Mouse (Mus musculus): Measurements from ENCODE around the gene Clasp1. TPM values are rescaled to one million over a fixed set of nuclear protein-coding genes. Genes with fewer than 3 reads are reported as not detected.

Gene Clasp1
- polyA plus RNA-seq, 1 experiment from 2014 or later, result 84.0 TPM

DNA sequence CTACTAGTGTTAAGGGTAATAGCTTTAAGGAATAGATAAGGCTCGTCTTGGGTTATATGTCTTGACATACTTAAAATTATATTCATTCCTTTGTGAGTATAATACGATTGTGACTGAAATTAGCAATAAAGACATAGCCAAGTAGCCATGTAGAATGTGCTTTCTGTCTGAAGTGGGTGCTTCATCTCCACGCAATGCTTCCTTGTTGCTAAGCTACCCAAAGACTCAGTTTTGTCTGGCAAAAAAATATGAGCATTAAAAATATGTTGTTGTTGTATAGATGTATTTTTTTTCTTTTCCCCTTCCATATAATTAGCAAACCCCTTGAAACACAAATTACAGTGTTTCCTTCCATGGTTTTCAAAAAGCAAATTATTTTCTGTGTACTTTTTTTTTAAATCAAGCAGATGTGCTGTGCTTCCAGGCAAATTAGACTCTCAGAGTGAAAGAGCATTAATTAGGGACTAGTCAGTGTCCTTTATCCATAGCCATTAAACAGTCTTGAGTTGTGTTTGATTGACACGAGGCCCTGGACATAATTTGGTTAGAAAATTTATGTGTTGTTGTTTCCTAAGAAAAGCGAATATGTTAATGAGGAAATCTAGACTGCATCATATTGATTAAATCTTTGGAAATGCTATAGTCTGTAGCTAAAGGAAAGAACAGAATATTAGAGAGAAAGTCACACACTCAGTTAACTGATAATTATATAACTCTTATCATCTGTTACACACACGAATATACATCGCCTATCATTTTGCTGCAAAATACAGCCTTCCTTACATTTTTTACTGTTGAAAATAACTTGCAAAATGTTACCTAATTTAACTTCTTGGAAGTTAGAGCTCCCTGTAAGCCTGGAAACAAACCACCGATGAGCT is 91.9 kb downstream of the Clasp1 start:
- Histone ChIP-seq H3K36me3 (ENCODE audit: control insufficient read depth, insufficient read depth, low read length) (no peaks in the 10 kb centered on the region), H3K9ac (ENCODE audit: low read depth, low read length) (no peak overlapping the region), H3K9me3 (ENCODE audit: control insufficient read depth, low read length) (no peaks in the 10 kb centered on the region), H3K4me3 (ENCODE audit: low read length) (no peak overlapping the region), H3K4me2 (ENCODE audit: low read length) (no peak overlapping the region), H3K27me3 (replicated peaks; ENCODE audit: control insufficient read depth, insufficient read depth, low read length) (no peaks in the 10 kb centered on the region), H3K27ac (ENCODE audit: low read depth, low read length) (no peak overlapping the region), H3K4me1 (ENCODE audit: control insufficient read depth, insufficient read depth, low read depth, low read length) (peaks cover 4% of the 10 kb centered on the region; the same call in 1 of the 2 replicates)
- no peak for ATAC-seq
- 69% methylated on average over 8 of the region's 8 CpGs for WGBS

GRCm38 (mm10) chr1:118481365-118481702 is 92.5 kb downstream of the Clasp1 start:
- Histone ChIP-seq H3K4me1 (ENCODE audit: control insufficient read depth, insufficient read depth, low read depth, low read length) (peaks cover 4% of the 10 kb centered on the region; the same call in 1 of the 2 replicates), H3K36me3 (ENCODE audit: control insufficient read depth, insufficient read depth, low read length) (no peaks in the 10 kb centered on the region), H3K9ac (ENCODE audit: low read depth, low read length) (no peak overlapping the region), H3K4me3 (ENCODE audit: low read length) (no peak overlapping the region), H3K4me2 (ENCODE audit: low read length) (no peak overlapping the region), H3K9me3 (ENCODE audit: control insufficient read depth, low read length) (no peaks in the 10 kb centered on the region), H3K27ac (ENCODE audit: low read depth, low read length) (no peak overlapping the region), H3K27me3 (replicated peaks; ENCODE audit: control insufficient read depth, insufficient read depth, low read length) (no peaks in the 10 kb centered on the region)
- 52% methylated on average over 4 of the region's 4 CpGs for WGBS
- ATAC-seq, result no peak

DNA sequence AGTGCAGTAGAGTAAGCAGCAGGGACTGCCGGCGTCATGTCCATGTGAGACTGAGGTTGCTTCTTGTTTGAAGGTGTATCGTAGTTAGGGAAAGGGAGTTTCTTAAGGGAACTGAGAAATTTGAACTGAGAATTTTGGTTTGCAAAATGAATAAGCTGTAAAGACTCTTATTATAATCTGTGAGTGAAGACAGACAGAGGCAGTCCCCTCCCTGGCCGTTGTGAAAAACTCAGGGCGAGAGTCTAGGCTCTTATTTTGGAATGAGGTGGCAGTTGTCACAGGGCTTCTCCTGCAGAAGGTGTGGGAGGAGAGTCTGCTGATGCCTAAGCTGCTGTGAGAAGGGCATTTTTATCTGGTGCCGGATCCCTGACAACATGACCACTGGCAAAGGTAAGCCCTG is 92.8 kb downstream of the Clasp1 start:
- Histone ChIP-seq H3K36me3 (ENCODE audit: control insufficient read depth, insufficient read depth, low read length) (no peaks in the 10 kb centered on the region), H3K4me2 (ENCODE audit: low read length) (no peak overlapping the region), H3K9me3 (ENCODE audit: control insufficient read depth, low read length) (no peaks in the 10 kb centered on the region), H3K4me1 (ENCODE audit: control insufficient read depth, insufficient read depth, low read depth, low read length) (peaks cover 4% of the 10 kb centered on the region; the same call in 1 of the 2 replicates), H3K27me3 (replicated peaks; ENCODE audit: control insufficient read depth, insufficient read depth, low read length) (no peaks in the 10 kb centered on the region), H3K4me3 (ENCODE audit: low read length) (no peak overlapping the region), H3K9ac (ENCODE audit: low read depth, low read length) (no peak overlapping the region), H3K27ac (ENCODE audit: low read depth, low read length) (peak overlapping the region; percentile 12; the same call in 1 of the 2 replicates)
- 85% methylated on average over 6 of the region's 6 CpGs for WGBS
- no peak for ATAC-seq

- H3K27ac ChIP-seq (ENCODE audit: low read depth, low read length), result no peak overlapping the region; the same call in 1 of the 2 replicates
- H3K9me3 ChIP-seq (ENCODE audit: control insufficient read depth, low read length), result no peaks in the 10 kb centered on the region
- no peak overlapping the region for H3K4me2 ChIP-seq (ENCODE audit: low read length)
- H3K36me3 ChIP-seq (ENCODE audit: control insufficient read depth, insufficient read depth, low read length), result no peaks in the 10 kb centered on the region
- no peak overlapping the region for H3K4me3 ChIP-seq (ENCODE audit: low read length)
- 88% methylated on average over 8 of the region's 8 CpGs for WGBS
- no peak for ATAC-seq
- H3K9ac ChIP-seq (ENCODE audit: low read depth, low read length), result no peak overlapping the region
- peaks cover 4% of the 10 kb centered on the region; the same call in 1 of the 2 replicates for H3K4me1 ChIP-seq (ENCODE audit: control insufficient read depth, insufficient read depth, low read depth, low read length)
- H3K27me3 ChIP-seq (replicated peaks; ENCODE audit: control insufficient read depth, insufficient read depth, low read length), result no peaks in the 10 kb centered on the region
Observed at GRCm38 (mm10) chr1:118482285-118483019, 93.6 kb downstream of the Clasp1 start.

GRCm38 (mm10) chr1:118483504-118484096 is 94.7 kb downstream of the Clasp1 start:
- Histone ChIP-seq H3K27me3 (replicated peaks; ENCODE audit: control insufficient read depth, insufficient read depth, low read length) (no peaks in the 10 kb centered on the region), H3K4me1 (ENCODE audit: control insufficient read depth, insufficient read depth, low read depth, low read length) (peaks cover 4% of the 10 kb centered on the region; the same call in 1 of the 2 replicates), H3K36me3 (ENCODE audit: control insufficient read depth, insufficient read depth, low read length) (no peaks in the 10 kb centered on the region), H3K4me3 (ENCODE audit: low read length) (no peak overlapping the region), H3K9me3 (ENCODE audit: control insufficient read depth, low read length) (no peaks in the 10 kb centered on the region), H3K27ac (ENCODE audit: low read depth, low read length) (no peak overlapping the region), H3K4me2 (ENCODE audit: low read length) (no peak overlapping the region), H3K9ac (ENCODE audit: low read depth, low read length) (no peak overlapping the region)
- 83% methylated on average over 6 of the region's 6 CpGs for WGBS
- no peak for ATAC-seq

- WGBS, result 72% methylated on average over 3 of the region's 3 CpGs
- no peak overlapping the region for H3K9ac ChIP-seq (ENCODE audit: low read depth, low read length)
- no peaks in the 10 kb centered on the region for H3K27me3 ChIP-seq (replicated peaks; ENCODE audit: control insufficient read depth, insufficient read depth, low read length)
- peaks cover 4% of the 10 kb centered on the region; the same call in 1 of the 2 replicates for H3K4me1 ChIP-seq (ENCODE audit: control insufficient read depth, insufficient read depth, low read depth, low read length)
- no peak for ATAC-seq
- no peaks in the 10 kb centered on the region for H3K36me3 ChIP-seq (ENCODE audit: control insufficient read depth, insufficient read depth, low read length)
- H3K4me2 ChIP-seq (ENCODE audit: low read length), result no peak overlapping the region
- no peaks in the 10 kb centered on the region for H3K9me3 ChIP-seq (ENCODE audit: control insufficient read depth, low read length)
- H3K4me3 ChIP-seq (ENCODE audit: low read length), result no peak overlapping the region
- H3K27ac ChIP-seq (ENCODE audit: low read depth, low read length), result no peak overlapping the region
Observed at GRCm38 (mm10) chr1:118485572-118485971, 96.7 kb downstream of the Clasp1 start.

GRCm38 (mm10) chr1:118486021-118486420 is 97.2 kb downstream of the Clasp1 start:
- no peak overlapping the region for H3K4me2 ChIP-seq (ENCODE audit: low read length)
- H3K36me3 ChIP-seq (ENCODE audit: control insufficient read depth, insufficient read depth, low read length), result no peaks in the 10 kb centered on the region
- H3K9me3 ChIP-seq (ENCODE audit: control insufficient read depth, low read length), result no peaks in the 10 kb centered on the region
- H3K4me3 ChIP-seq (ENCODE audit: low read length), result no peak overlapping the region
- no peaks in the 10 kb centered on the region for H3K27me3 ChIP-seq (replicated peaks; ENCODE audit: control insufficient read depth, insufficient read depth, low read length)
- H3K4me1 ChIP-seq (ENCODE audit: control insufficient read depth, insufficient read depth, low read depth, low read length), result peaks cover 4% of the 10 kb centered on the region; the same call in 1 of the 2 replicates
- no peak overlapping the region for H3K9ac ChIP-seq (ENCODE audit: low read depth, low read length)
- ATAC-seq, result no peak
- no peak overlapping the region for H3K27ac ChIP-seq (ENCODE audit: low read depth, low read length)

DNA sequence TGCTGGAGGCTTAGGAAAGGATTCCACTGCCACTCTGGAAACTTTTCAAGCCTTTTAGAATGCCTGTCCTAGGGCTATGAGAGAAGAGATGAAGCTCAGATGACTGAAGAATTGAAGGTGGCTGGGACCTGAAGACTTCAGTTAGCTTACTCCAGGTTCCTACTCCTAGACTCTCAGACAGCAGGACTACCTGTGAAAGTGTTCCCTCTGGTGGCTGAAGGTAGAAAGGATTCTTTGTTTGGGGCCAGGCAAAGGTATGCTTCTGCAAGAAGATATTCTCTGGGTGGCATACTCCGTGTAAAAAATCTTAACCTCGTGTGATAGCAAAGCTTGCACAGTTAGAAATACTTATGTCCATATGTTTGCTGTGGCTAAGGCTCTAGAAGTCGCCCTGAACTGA is 104.0 kb downstream of the Clasp1 start:
- Histone ChIP-seq H3K9me3 (ENCODE audit: control insufficient read depth, low read length) (no peaks in the 10 kb centered on the region), H3K4me1 (ENCODE audit: control insufficient read depth, insufficient read depth, low read depth, low read length) (no peaks in the 10 kb centered on the region), H3K4me2 (ENCODE audit: low read length) (no peak overlapping the region), H3K4me3 (ENCODE audit: low read length) (no peak overlapping the region), H3K27ac (ENCODE audit: low read depth, low read length) (no peak overlapping the region), H3K27me3 (replicated peaks; ENCODE audit: control insufficient read depth, insufficient read depth, low read length) (no peaks in the 10 kb centered on the region), H3K9ac (ENCODE audit: low read depth, low read length) (no peak overlapping the region), H3K36me3 (ENCODE audit: control insufficient read depth, insufficient read depth, low read length) (peaks cover 3% of the 10 kb centered on the region)
- WGBS, result 85% methylated on average over 3 of the region's 3 CpGs
- no peak for ATAC-seq

GRCm38 (mm10) chr1:118494551-118494950 is 105.7 kb downstream of the Clasp1 start:
- H3K27ac ChIP-seq (ENCODE audit: low read depth, low read length), result no peak overlapping the region
- H3K9me3 ChIP-seq (ENCODE audit: control insufficient read depth, low read length), result no peaks in the 10 kb centered on the region
- H3K4me2 ChIP-seq (ENCODE audit: low read length), result no peak overlapping the region
- no peak overlapping the region for H3K4me3 ChIP-seq (ENCODE audit: low read length)
- H3K27me3 ChIP-seq (replicated peaks; ENCODE audit: control insufficient read depth, insufficient read depth, low read length), result no peaks in the 10 kb centered on the region
- no peak overlapping the region; the same call in 1 of the 2 replicates for H3K9ac ChIP-seq (ENCODE audit: low read depth, low read length)
- H3K36me3 ChIP-seq (ENCODE audit: control insufficient read depth, insufficient read depth, low read length), result peaks cover 10% of the 10 kb centered on the region
- H3K4me1 ChIP-seq (ENCODE audit: control insufficient read depth, insufficient read depth, low read depth, low read length), result no peaks in the 10 kb centered on the region
- WGBS, result 93% methylated on average over 9 of the region's 9 CpGs
- ATAC-seq, result 0 out of 2 replicates have a peak, but pooled peaks have one; percentile 18
